Mouse (Mus musculus) heart, postnatal 0 days (tissue): ENCODE results near the gene Nubp2.

Experiments
- CTCF ChIP-seq: IDR thresholded peaks from 2 replicates; pipeline ENCODE4 v1.5.1; 2016; ENCODE audit warnings: antibody characterized with exemption, control low read depth, low read depth
- EP300 ChIP-seq: IDR thresholded peaks from 2 replicates; pipeline ENCODE4 v1.6.1; 2016; ENCODE audit warnings: antibody characterized with exemption, low read depth

DNA sequence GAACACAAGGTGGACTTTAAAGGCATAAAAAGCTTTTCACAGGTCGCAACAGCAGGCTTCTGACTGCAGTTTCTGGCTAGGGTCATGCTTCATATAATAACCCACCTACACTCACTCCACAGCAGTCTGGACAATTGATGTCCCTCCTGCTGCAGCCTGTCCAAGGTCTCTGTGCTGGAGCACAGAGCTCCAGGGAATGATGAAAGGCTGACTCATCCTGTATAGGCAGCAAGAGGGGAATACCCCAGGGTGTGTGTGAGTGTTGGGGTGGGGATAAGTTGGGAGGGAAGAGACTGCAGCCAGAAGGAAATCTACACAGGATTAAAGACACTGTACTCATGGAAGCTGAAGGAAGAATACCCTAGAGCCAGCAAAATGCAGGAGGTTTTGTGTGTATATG lies 43.4 kb upstream of the Nubp2 start:
- TF ChIP-seq CTCF (no peak), EP300 (no peak)
